Mouse (Mus musculus) ovary, postnatal 10 days (tissue): ENCODE measurements around the gene Fam71e2.

Experiments used
- DNase-seq: peaks from one replicate; pipeline ENCODE4 v3.0.0; 2022; ENCODE audit warnings: low spot score

The Fam71e2 gene

DNA sequence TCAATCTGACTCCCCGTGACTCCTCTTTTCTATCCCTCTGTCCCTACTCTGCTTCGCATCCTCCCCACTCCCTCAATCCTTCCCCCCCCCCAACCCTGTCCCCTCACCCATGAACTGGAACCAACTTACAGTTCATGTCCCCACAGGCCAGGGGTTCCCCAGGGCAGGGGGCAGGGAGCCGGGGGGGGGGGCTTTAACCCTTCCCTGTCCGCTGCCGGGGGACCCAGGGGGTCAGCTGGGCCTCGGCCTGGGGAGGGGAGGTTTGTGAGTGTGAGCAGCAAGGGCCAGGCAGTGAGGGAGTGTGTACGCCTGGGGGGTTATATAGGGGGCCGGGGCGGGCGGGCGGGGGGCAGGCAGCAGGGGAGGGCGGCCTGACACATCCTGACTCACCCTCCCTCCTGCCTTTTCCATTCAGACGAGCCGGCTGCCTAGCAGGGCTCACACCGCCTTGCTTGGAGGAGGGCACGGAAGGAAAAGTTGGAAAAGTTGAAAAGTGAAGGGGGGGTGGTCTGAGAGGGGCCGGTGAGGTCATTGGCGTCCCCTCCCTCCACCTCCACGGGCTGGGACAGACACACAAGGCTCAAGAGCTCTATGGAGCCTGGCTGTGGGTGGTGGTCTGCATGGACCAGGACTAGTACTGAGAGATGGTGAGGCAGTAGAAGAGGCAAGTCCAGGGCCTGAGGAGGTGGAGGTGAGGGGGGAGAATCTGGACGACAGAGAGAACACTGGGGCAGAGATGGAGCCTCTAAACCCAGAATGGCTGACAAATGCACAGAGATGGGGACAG, 6.9 kb upstream of the Fam71e2 start:
- DNase-seq: no peak

DNA sequence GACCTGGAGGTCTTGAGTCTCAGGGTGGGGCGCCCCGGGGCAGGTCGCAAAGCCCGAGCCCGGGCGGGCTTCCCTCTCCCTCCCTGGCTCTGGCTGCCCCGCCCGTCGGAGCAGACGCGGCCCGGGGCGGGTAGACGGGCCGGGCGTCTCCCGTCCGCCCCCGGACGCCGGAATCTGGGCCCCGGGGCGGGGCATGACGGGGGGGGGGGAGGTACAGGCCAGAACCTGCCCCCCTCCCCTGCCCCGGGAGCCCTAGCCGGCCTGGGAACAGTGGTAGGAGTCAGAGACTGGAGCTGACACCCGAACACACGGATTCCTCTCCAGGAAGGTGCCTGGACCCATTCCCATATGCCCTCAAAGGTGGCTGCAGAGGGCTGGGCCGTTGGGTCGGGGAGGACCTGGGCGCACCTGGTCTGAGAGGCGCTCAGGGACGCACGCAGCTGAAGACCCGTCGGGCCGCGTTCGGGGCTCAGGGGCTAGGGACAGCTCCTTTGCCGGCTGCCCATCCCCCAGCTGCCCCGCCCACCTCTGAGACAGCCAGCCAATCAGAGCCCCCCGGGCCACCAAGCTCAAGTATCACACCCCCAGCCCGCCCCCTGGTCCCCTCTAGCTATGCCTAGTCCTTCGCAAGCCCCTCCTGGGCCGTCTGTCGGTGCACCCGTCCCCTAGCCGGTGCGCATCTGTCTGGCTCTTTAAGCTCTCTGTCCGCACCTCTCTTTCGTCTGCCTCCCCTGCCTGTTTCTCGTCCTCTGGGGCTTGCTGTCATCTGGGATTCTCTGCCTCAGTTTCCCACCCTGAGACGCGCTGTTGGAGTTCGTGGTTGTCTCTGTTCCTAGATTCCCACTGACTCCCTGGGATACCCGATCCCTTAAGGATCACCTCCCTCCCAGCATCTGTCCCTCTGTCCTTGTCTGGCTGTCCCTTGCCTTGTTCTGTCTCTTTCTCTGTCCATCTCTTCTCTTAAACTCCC, 6.0 kb upstream of the Fam71e2 start:
- DNase-seq: no peak

DNA sequence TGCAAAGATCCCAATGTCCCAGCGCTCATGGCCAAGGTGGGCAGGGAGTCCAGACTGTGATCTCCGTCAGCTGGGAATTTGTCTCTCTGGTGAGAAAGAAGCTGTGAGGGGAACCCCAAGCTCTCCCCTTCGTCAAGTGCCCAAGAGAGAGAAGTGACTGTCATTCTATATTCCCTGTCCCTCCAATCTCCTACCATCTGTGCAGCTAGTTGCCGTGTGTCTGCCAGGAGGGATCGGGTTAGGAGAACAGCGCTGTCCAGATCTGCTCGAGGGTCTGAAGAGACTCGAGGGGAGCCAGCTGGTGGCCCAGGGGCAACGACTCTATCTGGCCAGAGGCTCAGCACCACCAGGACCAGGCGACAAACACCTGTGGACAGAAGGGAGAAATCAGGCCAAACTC, 5.0 kb upstream of the Fam71e2 start:
- no peak for DNase-seq

DNA sequence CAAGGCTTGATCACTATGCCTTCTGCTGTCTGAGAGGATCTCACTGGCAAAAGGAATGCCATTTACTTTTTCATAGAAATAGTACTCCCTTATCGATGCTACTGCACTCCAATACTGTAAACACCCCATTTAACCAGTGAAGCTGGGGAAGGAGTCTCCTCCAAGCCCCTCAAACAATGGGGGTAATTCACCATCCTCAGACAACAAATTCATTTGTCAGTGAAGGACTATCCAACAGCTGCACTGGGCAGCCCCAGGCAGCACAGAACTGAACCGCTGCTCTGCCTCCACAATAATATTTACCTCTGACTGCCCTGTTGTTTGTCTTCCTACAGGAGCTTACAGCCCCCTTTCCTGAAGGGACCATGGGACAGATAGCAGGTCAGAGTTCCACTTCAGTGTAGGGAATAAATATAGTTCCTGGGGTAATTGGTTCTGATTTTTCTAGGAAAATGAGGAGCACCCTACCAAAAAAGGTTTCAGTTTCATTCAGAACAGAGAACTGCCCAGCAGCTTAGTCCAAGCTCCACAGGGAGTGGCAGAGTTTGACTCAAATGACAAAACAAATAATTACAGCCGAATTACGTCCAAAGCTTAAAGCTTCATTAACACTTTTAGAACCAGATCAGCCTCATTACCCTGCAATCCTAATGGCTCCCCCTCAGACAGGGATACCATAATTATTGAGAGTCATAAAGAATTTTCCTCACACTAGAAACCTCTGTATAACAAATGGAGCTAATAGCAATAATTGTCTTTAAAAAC, 6.0 kb downstream of the Fam71e2 start:
- no peak for DNase-seq

DNA sequence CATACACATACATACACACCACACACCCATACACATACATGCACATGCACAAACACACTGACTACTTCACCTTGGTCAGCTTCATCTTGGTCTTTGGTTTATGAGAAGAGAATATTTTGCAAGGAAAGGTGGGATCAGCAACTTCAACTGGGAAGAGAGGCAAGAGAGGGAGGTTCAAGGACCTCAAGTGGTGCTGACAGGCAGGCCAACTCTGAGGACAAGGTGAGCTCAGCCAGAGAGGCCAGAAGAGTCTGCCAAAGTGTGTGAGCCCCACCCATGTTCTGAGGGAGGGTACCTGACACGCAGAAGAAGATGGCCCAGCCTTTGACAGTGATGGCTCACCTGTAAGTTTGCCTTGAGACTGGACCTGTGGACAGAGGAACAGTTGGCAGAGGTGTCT, 11.4 kb downstream of the Fam71e2 start:
- DNase-seq: no peak

DNA sequence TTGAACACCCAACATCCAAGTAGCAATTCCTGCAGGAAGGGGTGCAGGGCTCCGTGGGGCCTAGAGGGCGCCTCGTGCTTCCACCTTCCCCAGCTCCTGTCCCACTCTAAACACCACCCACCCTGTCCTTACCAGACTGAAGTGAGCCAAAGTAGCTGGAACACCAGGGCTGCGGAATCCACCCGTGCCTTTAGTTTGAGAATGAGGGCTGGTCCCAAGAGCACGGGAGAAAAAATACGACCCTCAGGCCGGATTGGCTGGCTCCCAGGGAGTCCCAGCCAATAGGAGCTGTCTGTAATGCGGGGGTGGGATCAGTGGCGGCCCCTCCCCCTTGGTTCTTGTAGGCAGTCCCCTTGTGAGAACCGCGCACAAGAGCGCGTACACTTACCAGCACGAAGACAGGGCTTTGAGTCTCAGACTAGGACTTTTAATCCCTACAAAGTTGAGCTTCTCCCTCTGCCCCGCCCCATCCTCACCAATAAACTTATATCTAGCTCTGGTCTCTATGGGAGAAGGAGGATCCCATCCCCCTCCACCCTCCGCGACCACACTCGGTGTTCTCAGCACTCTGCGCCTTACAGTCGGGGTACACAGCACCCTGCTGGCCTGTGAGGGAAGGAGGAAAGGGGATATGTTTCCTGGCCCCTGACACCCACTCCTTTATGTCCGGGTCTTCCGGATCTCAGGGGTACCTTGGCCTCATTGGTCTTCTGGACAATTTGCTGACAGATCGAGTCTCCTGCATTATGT, 18.1 kb downstream of the Fam71e2 start, which contains the start of gene Cox6b2:
TSS of gene Cox6b2 (minus strand) at position 274 of the 750 bp plus-strand sequence.
- peak; percentile 62 for DNase-seq

DNA sequence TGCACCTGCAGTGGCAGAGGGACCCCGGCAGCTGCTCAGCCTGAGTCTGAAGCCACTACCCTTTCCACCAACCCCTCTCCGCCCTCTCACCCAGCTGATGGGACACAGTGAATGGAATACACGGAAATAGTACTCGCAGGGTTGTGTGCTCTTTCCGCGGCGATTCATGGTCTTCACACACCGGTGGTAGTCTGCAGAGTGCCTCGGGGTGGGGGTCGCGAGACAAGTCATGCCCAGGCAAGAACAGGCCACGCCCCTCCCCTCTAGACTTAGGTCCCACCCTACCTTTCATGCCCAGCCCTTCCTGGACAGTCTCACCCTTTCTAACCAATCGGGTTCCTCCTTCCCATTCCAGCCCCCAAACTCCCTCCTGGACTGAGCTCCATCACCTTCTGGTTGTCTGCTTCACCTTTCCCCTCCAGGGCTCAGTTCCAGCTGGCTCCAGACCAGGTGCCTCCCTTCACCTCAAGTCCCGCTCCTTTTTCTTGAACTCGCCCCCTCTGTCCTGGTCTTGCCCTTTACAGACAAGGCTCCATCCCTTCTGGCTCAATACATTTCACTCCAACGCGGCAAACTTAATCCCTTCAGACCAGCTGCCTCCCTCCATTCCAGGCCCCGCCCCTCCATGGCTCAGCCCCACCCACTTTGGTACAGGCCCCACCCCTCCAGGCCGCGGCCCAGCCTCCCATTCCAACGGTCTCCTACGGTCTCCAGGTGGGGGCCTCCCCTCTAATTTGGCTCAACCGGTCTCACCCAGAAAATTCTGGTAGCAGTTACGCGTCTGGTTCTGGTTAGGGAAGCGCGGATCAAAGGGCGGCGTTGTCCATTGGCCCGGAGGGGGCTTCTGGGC, 18.9 kb downstream of the Fam71e2 start:
- DNase-seq: peak; percentile 25

DNA sequence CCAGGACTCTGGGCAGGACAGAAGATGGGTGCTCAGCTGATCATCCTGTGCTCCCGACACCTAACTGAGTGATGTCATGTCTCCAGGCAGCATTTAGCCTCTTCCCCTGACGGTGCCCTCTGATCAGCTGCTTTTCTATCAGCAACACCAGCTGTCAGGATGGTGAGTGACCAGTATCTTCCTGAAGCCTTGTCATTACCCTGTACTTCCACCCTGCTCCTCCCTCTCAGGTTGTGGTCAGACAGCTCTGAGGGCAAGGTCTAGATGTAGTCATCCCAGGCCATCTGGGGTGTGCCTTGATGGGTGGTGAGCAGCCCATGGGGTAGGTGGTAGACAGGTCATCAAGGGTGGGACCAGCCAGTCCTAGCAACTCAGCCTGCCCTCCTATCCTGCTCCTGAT, 21.9 kb downstream of the Fam71e2 start:
- DNase-seq: no peak

DNA sequence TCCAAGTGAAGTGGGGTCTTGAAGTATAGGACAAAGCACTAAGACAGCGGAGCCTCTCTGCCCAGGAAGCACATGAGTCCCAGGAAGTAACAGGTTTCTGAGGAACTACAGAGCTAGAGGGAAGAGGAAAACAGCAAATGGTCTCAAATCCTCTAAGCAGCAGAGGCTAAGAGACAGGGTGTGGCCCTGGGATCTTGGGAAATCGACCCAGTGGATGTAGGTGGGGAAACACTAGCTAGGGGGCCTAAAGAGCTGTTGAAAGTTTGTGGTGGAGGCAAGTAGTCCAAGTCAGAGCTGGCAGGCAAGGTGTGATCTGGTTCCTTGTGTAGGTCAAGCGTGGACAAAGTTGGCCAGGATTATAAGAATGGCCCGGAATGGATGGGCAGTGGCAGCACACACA, 22.8 kb downstream of the Fam71e2 start:
- DNase-seq: no peak

DNA sequence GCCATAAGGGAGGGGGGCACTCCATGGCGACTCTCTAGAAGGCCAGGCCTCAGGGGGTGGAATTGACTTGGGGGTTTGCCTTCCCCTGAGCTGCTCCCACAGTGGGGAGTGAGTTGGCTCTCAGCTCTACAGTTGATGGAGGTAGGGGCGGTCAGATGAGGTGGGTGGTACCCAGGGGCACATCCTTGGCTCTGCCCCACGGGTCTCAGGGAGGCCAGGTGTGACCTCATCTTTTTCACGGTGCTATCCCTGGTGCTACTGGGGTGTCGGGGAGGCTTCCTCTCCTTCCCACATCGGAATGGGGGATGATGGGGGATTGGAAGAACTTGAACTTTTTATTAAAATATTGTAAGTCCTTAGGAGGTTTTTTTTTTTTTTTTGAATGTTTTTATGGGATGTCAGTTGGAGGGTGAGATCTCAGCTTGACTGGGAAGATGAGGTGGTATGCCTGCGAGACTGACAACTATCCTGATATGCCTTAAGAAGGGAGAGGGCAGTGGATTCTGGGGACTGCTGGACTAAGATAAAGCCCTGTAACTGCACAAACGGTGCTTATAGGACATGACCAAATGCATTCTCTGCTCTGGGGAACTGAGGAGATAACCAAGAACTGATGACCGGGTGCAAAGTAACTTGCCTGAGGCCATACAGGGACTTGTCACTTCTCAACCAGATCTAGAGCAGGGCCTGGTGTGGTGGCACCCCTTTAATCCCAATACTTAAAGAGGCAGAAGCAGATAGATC, 23.8 kb downstream of the Fam71e2 start:
- no peak for DNase-seq

DNA sequence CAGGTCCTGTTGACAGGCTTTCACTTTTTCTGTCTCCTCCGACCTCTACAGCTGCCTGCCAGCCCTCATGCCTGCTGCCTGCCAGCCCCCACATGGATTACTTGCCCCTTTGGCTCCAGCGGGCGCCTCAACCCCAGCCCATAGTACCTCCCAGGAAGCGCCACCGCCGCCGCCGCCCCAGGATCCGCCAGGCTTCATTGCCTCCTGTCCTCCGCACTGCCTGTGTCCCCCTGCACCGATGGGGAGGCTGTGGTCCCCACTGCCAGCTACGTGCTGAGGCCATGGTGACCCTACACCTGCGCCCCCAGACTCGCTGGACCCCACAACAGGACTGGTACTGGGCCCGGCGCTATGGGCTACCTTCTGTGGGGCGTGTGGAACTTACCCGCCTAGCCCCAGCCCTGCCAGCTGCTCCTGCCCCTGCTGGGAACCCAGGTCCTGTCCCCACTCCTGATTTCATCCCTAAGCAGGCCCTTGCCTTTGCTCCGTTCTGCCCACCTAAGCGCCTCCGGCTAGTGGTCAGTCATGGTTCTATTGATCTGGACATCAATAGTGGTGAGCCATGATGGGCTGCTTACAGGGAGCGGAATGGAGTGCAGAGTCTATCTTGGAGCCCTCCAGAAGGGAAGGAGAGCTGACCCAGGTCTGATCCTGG, 24.6 kb downstream of the Fam71e2 start:
- DNase-seq: no peak

DNA sequence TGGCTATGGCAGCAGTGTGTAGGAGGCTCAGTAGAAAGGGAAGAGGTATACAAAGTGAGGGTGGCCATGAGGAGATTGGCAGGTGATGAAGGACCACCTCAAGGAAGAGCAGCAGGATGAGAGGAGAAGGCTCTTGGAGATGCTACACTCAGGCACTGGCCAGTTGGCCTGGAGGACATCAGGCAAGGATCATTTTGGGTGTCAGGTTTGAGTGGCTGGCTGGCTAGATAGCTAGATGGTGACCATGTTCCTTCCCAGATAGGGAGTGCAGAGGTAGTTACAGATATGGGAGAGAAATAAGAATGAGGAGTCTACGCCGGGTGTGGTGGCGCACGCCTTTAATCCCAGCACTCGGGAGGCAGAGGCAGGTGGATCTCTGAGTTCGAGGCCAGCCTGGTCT, 26.2 kb downstream of the Fam71e2 start:
- DNase-seq: no peak

DNA sequence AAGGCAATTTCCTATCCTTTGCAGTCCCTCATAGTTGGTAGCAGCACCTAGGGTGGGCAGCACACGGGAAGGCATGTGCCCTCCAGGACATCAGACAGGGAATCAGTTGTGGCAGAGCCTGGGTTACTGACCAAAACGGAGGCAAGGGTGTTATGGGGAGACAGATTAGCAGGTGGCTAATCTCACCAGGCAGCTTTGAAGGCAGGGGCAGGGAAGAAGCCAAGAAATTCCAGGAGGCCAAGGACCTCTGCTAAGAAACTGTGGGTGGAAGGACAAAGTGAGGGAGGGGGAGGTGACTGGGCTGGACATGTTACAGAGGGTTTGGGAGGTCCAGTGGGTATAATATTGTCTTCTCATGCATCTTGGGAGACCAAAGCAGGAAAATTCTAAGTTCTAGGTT, 27.7 kb downstream of the Fam71e2 start:
- no peak for DNase-seq

DNA sequence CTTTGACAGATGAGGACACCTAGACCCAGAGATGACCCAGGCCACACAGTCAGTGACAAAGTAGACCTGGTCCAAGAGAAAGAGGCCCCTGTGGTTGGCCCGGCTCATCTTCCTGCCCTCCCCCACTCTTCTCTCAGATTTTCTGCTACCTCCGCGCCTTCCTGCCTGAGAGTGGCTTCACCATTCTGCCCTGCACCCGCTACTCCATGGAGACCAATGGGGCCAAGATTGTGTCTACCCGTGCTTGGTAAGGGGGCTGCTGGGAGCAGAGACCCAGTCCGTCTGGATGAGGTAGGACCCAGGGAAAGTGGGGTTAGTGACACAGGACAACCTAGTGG, 28.7 kb downstream of the Fam71e2 start:
- DNase-seq: no peak

DNA sequence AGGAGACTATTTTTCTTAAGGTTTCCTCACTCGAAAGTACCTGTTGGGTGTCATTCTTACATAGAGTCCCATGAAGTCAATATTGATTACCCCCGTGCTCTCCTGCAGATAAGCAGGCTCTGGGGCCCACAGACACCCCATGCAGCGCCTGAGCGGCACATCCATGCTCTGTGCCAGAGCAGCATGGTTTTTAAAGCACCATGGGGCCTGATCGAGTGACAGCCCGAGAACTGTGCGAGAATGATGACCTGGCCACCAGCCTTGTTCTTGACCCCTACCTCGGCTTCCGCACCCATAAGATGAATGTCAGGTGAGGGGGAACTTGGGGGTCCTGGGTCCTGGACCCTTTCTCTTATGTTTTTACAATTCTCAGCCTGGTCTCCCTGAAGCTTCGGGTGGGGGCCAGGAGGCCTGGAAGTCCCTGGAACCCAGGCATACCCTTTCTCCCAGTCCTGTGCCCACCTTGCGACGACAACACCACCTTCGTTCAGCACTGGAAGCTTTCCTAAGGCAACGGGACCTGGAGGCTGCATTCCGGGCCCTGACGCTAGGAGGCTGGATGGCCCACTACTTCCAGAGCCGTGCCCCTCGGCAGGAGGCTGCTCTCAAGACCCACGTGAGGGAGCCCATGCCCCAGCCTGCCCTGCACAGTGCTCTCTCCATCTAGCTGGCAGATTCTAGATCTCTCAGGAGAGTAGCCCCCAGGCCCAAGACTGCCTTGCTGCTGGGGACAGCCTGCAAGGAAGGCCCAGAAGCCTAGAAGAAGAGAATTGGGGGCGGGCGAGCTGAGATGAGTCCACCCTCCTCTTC, 29.2 kb downstream of the Fam71e2 start:
- no peak for DNase-seq

DNA sequence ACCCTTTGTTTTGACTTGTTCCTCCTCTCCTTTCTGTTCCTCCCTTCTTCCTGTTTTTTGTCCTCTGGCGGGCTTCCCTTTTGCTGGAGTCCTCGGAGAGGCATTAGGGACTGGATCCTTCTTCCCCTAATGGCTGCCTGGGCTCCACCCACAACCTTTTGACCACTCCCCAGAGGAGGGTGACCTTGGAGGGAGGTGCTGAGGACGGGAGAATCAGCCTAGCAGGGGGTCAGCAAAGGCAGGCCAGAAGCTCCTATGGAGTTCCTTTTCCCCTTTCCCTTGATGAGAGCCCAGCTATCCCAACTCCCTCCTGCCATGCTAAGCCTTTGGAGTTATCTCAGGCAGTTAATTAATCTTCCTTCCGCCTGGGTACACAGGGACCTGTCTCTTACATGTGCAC, 30.0 kb downstream of the Fam71e2 start:
- DNase-seq: no peak

DNA sequence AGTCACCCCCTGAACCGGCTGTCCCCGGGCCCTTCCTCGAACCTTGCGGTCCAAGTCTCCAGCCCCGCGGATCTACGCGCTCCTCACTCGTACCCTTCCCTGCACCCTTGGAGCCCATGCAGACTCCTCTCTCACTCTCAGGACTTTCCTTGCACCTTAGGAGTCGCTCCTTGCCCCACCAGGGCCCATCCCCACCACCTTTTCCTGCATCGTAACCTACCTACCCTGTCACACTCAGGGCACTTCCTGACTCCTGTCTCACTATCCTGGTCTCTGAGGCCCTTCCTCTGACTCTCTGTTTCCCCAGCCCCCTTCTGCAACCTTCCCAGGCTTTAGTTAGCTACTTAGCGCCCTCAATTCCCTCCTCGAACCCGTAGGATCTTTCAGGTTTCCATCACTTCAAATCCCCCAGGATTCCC, 30.8 kb downstream of the Fam71e2 start:
- DNase-seq: peak; percentile 39

DNA sequence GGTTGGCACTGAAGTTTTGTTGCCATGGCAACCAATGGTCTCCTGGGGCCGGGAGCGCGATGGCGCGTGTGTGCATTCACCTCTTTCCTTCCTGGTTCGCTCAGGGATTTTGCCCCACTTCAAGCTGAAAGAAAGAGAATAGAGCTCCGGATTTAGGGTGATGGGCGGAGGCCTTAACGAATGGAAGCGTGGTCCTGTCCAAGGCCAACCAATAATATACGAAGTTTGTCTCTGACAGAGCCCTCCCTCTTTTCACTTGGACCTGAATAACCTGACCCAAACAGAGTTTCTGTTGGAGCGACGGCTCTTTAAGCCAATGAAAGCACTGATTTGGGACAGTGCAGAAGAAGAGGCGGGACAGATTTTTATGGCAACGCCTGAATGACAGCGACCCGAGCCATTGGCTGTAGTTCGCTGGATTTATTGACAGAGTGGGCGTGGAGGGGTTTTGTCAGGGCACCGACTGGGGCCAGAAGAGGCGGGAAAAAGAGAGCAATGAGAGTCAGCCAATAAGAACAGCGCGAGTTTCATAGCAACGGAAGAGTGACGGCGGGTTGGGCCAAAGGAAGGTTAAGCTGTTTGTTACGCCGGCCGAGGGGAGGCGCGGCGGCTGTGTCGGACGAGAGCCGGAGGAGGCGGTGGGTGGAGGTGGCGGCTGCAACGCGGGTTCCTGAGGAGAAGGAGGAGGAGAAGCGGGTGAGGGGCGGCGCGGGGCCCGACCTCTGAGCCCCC, 31.4 kb downstream of the Fam71e2 start, which contains the start of gene Kmt5c:
TSS of gene Kmt5c (plus strand) at position 572 of the 732 bp plus-strand sequence.
- peak; percentile 83 for DNase-seq
